Mouse (Mus musculus): Measurements from ENCODE around the gene Fes.

The Fes gene

GRCm38 (mm10) chr7:80387633-80388543 lies at the start of gene Fes:
Gene Fes, minus strand, starts transcription at chr7:80387946.
- peak; percentile 36 for DNase-seq (ENCODE audit: low read depth, low spot score)

GRCm38 (mm10) chr7:80436571-80436970 lies 48.8 kb upstream of the Fes start:
- DNase-seq (ENCODE audit: low read depth, low spot score) = no peak

DNA sequence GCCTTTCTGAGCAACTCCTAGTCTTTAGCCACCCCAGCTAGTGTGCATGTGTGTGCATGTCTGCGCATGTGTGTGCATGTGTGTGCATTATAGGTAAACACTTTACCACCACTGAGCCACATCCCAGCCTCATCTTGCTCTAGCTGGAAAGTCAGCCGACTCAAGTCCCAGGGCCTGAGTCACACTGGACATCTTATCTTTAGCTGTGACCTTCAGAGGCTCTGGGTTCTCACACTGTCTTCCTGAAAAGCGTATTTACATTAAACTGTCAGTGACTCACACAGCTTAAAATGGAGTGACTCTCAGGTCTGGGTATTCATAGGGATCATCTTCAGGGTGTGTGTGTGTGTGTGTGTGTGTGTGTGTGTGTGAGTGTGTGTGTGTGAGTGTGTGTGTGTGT lies 47.8 kb upstream of the Fes start:
- DNase-seq (ENCODE audit: low read depth, low spot score) = no peak

DNA sequence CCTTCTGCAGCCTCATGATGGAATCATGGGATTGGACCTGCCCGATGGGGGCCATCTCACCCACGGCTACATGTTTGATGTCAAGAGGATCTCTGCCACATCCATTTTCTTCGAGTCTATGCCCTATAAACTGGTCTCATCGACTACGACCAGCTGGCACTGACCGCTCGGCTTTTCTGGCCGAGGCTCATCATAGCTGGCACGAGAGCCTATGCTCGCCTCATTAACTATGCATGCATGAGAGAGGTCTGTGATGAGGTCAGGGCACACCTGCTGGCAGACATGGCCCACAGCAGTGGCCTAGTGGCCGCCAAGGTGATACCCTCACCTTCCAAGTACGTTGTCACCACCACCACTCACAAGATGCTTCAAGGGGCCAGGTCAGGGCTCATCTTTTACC lies 41.9 kb upstream of the Fes start:
- no peak for DNase-seq (ENCODE audit: low read depth, low spot score)

- DNase-seq (ENCODE audit: low read depth, low spot score) = no peak
Observed at GRCm38 (mm10) chr7:80427730-80428129, 40.0 kb upstream of the Fes start.

- DNase-seq (ENCODE audit: low read depth, low spot score) = no peak
Observed at GRCm38 (mm10) chr7:80426363-80426762, 38.6 kb upstream of the Fes start.

- DNase-seq (ENCODE audit: low read depth, low spot score) = peak; percentile 80
Observed at GRCm38 (mm10) chr7:80424722-80425121, 37.0 kb upstream of the Fes start.

DNA sequence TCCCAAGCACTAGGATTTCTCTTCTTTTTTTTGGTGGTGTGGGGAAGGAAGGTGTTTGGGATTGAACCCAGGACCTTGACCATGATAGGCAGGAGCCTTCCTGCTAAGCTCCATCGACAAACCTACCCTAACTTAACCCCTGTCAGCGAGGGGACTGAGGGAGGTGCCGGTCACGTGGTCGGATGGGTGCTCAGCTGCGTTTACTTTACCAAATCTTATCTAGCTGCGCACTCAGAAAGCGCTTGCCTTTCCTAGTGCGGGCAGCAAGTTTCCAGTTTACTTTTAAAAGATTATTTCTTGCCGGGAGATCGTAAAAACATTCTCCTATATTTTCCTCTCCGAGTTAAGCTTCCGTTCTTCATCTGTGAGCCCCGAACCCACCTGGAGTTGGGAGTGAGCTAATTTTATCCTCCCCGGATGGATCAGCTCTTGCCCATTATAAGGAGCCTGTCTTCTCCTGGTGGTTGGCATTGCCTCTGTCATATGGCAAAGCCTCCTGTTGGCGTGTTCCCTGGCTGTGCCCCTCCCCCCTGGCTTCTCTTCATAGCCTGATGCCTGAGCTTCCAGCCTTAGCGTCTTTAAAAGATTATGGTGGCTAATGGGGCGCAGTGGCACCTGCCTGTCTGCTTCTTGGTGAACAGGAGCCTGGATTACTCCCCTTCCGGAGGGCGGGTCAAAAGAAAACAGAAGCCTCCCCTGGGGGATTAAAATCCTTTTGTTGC lies 35.2 kb upstream of the Fes start:
- peak; percentile 51 for DNase-seq (ENCODE audit: low read depth, low spot score)

DNA sequence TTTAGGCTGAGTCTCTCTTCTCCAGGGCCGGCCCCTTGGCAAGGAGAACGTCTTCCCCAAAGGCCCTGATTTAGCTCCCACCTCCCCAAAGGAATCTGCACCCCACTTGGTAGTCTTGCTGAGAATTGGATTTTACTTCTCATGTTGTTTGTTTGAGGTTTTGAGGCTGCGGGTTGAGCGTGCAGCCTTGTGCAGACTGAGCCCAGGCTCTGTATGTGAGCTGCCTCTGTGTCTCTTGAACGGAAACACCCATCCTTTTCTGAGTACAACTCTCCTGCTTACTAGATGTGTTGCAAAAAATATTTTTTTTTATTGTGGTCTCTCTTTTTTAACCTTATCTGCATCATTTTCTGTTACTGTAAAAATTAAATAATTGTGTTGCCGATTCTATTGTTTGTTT lies 33.8 kb upstream of the Fes start:
- DNase-seq (ENCODE audit: low read depth, low spot score) = no peak

- no peak for DNase-seq (ENCODE audit: low read depth, low spot score)
Observed at GRCm38 (mm10) chr7:80420586-80420985, 32.8 kb upstream of the Fes start.

DNA sequence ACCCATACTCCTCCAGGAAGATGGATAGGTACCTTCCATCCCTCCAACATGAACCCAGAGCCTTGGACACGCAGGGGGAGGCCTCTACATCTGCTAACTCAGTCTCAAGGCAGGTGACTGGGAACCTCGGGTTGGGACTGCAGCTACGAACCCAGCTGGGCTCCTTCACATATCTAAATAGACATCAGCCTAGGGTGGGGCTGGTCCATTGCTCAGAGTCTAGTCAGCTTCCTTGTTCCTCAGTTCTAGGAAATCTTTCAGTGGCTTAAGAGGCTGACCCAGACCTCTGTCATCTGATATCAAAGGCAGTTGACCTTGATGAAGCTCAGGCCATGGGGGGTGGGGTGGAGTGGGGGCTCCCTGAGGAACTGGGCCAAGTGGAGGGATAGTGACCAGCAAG lies 31.5 kb upstream of the Fes start:
- DNase-seq (ENCODE audit: low read depth, low spot score) = peak; percentile 62

DNA sequence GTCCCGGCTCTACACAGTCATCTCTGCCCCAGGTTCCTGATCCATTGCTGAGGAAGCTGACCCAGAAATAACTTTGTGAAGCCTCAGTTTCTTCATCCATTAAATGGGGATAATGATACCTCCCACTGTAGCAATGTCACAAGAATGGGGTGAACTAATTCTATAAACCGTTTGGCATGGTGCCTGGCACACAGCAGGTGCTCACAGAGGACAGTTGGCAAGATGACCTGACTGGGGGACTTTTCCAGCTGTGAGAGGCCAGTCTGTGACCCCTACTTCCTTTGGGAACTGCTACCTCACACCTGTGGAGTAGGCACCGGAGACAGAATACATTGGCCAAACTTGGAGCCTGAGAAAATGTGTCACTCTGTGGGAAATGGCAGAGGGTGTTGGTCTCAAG lies 30.3 kb upstream of the Fes start:
- no peak for DNase-seq (ENCODE audit: low read depth, low spot score)

DNA sequence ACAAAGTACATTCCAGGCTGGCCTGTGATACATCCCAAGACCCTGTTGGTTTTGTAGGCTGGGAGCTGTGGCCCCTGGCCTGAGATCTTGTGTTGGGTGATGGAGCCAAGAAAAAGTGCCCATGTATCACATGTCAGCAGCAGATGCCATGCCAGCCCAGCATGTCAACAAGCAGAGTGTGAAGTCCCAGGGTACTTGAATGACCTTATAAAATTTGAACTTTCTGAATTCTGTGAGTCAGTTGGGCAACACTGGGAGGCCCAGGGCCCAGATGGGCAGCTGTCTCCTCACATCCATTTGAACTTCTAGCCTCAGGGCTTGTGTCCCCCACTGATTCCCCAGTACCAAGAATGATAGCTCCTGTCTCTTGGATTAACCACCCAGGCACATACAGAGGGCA lies 29.9 kb upstream of the Fes start:
- no peak for DNase-seq (ENCODE audit: low read depth, low spot score)

- no peak for DNase-seq (ENCODE audit: low read depth, low spot score)
Observed at GRCm38 (mm10) chr7:80416969-80417368, 29.2 kb upstream of the Fes start.

GRCm38 (mm10) chr7:80414303-80414855 lies 26.6 kb upstream of the Fes start:
- DNase-seq (ENCODE audit: low read depth, low spot score) = no peak

GRCm38 (mm10) chr7:80413512-80414302 lies 26.0 kb upstream of the Fes start:
- DNase-seq (ENCODE audit: low read depth, low spot score) = no peak

DNA sequence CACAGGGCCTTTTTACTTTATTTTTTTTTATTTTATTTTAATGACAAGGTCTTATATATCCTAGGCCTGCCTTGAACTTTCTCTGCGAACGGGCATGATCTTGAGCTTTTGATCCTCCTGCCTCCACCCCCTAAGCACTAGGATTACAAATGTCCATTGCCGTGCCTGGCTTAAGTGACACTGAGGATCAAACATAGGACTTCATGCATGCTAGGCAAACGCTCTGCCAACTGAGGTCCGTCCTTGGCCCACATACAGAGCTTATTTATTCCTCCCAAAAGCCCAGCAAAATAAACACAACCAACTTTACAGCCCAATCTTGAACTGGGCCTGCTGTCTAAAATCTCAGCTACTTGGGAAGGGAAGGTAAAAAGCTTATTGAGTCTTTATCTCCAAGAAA lies 25.0 kb upstream of the Fes start:
- no peak for DNase-seq (ENCODE audit: low read depth, low spot score)

DNA sequence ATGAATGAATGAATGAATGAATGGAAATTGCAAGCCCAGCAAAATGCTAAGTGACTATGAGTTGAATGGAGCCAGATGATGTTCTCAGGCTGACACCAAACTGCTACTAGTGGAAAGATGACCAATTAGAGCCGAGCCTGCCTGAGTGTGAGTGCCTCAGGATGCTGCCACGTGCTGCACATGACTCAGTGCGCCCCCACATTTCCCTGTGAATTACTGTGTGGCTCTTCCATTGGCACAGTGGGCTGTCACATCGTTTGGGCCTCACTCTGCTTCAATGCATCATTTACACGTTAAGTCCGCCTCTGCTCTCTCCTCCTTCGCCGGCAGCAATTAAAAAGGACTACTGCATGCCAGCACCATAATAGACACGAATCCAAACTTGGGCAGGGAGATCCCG lies 24.5 kb upstream of the Fes start:
- no peak for DNase-seq (ENCODE audit: low read depth, low spot score)

GRCm38 (mm10) chr7:80410380-80410779 lies 22.6 kb upstream of the Fes start:
- DNase-seq (ENCODE audit: low read depth, low spot score) = no peak

DNA sequence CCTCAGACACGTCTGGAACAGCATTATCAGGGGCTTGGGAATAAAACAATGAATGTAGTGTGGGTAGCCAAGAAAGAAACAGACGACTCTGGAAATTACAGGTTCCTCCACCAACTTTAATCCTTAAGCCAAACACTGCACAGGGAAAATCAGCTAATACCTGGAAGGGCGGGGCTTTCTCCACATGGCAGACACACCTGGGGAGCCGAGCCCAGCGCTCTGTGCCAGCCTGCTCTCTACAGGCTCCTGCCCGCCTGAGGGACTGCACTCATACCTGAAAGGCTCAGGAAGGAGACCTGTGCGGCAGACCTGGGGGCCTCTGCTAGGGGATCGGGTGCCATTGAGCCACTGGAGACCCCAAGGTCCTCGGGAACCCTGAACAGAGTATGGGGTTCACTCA lies 20.0 kb upstream of the Fes start:
- DNase-seq (ENCODE audit: low read depth, low spot score) = no peak

DNA sequence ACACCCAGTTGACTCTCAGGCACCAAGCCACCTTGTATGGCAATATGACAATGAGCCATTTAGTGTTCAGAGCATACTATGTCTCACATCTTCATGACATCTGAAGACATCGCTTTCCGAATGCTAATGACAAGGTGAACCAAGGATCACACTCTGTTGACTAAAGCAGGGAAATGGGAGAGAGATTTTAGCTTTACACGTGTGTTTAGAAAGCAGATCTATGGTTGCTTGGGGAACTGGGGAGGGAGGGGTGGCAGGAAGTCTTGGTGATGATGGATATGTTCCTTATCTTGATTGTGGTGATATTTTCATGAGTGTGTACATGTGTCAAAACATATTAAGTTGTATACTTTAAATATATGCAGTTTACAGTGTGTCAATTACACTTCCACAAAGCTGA lies 18.4 kb upstream of the Fes start:
- DNase-seq (ENCODE audit: low read depth, low spot score) = no peak

DNA sequence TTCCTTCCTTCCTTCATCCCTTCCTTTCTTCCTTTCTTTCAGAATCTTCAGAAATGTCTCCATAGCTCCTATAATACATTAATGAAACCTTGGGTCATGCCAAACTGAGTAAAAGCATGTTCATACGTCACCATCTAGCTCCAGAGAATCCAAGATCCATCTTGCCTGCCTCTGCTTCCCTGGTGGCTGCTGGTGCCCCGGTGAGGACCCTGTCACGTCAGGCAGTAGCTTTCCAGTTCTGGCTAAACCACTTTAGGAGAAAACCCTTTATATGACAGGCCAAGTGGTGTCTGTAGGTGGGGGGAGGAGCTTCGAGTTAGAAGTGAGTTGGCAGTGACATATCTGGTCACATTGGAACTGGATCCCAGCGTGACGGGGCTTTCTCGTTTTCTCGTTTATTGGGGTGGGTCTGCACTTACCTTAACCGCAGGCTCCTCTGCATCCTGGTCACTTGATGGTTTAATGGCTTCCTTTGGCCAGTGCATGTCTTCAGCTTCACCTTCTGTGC lies 17.5 kb upstream of the Fes start, which contains the start of gene Furin:
Furin (minus strand) TSS at position 249 of the 508 bp plus-strand sequence.
- DNase-seq (ENCODE audit: low read depth, low spot score) = no peak

Measured in ZHBTc4 (cell line).